Mouse (Mus musculus): Measurements from ENCODE around the gene Dnajc7. TPM values are rescaled to one million over a fixed set of nuclear protein-coding genes. Genes with fewer than 3 reads are reported as not detected.
"Not testable (repeated sequence)": the region's sequence is repeated elsewhere in the genome, so short reads cannot be mapped to it uniquely, and the experiment has no call there.

Dnajc7 gene
- polyA plus RNA-seq (2015; fragmentation: Nextera tagmentation; extraction: Ambion mirVana): 287 and 298 TPM in 2 replicates

DNA sequence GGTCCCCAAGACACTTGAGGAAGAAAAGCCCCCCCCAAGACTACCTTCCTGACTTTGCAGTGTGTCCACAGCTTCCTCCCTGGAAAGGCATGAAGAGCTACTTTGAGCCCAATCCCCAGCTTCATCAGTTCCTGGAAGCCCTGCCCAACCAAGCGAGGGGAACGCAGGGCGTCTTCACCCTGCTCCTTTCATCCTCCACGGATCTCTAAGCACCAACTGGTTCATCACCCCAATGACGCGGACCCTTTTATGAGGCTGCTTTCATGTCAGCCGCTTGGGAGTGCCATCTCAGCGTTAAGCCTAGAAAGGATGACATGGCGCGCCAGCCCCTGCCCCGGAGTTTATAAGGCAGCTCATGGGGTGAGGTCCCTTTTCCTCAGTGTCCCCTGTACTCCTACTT, at the start of gene Dnajc7:
TSS of gene Dnajc7 (minus strand) at position 187 of the 400 bp plus-strand sequence.
- WGBS: 3% methylated on average over 11 of the region's 11 CpGs
- H3K9me3 ChIP-seq (replicated peaks): no peaks in the 10 kb centered on the region
- H3K4me2 ChIP-seq: peak within 1 kb of the TSS; percentile 87
- H3K9ac ChIP-seq (replicated peaks): peak within 1 kb of the TSS; percentile 94
- H3K4me3 ChIP-seq (replicated peaks): peak within 1 kb of the TSS; percentile 88
- H3K27me3 ChIP-seq (replicated peaks): no peaks in the 10 kb centered on the region
- peaks cover 8% of the 10 kb centered on the region for H3K36me3 ChIP-seq
- H3K27ac ChIP-seq (replicated peaks): peak within 1 kb of the TSS; percentile 97
- H3K4me1 ChIP-seq: peaks cover 50% of the 10 kb centered on the region
- ATAC-seq (ENCODE audit: low FRiP score): no peak; the same call in 1 of the 2 replicates

GRCm38 (mm10) chr11:100659806-100660205, 39.8 kb upstream of the Dnajc7 start:
- 81% methylated on average over 10 of the region's 10 CpGs for WGBS

DNA sequence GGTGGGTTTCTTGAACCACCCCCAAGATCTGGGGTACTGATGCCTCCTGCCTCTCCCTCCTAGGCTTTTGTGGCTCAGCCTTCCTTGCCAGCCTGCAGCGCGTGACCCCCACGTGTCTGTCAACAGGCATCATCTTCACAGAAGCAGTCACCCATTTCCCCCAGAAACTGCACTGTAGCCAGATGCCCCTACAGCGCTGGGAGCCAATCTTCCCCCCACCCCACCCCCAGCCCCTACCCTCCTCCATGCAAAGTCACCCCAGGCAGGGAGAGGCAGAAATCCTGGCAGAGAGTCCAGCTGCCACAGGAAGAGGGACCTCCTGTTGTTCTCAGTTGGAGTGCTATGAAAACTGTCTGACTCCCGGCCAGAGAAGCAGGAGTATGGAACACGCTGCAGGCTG, 36.5 kb upstream of the Dnajc7 start:
- ATAC-seq (ENCODE audit: low FRiP score): no peak
- no peak overlapping the region for H3K27ac ChIP-seq (replicated peaks)
- H3K4me3 ChIP-seq (replicated peaks): no peak overlapping the region
- H3K4me2 ChIP-seq: no peak overlapping the region
- peaks cover 10% of the 10 kb centered on the region for H3K27me3 ChIP-seq (replicated peaks)
- no peaks in the 10 kb centered on the region for H3K36me3 ChIP-seq
- H3K9me3 ChIP-seq (replicated peaks): no peaks in the 10 kb centered on the region
- WGBS: 12% methylated on average over 6 of the region's 6 CpGs
- no peak overlapping the region for H3K9ac ChIP-seq (replicated peaks)
- H3K4me1 ChIP-seq: peaks cover 8% of the 10 kb centered on the region

More at GRCm38 (mm10) chr11:100659806-100660205, 39.8 kb upstream of the Dnajc7 start:
- H3K4me2 ChIP-seq: no peak overlapping the region
- H3K9me3 ChIP-seq (replicated peaks): no peaks in the 10 kb centered on the region
- H3K9ac ChIP-seq (replicated peaks): no peak overlapping the region
- H3K4me3 ChIP-seq (replicated peaks): no peak overlapping the region
- 0 out of 2 replicates have a peak, but pooled peaks cover 3% of the 10 kb centered on the region for H3K27me3 ChIP-seq (replicated peaks)
- no peaks in the 10 kb centered on the region for H3K36me3 ChIP-seq
- peaks cover 8% of the 10 kb centered on the region for H3K4me1 ChIP-seq
- no peak overlapping the region for H3K27ac ChIP-seq (replicated peaks)
- no peak for ATAC-seq (ENCODE audit: low FRiP score)

- peaks cover 17% of the 10 kb centered on the region for H3K27me3 ChIP-seq (replicated peaks)
- not testable (repeated sequence) for ATAC-seq (ENCODE audit: low FRiP score); H3K27ac ChIP-seq (replicated peaks); H3K4me1 ChIP-seq; H3K4me2 ChIP-seq; H3K9me3 ChIP-seq (replicated peaks); H3K36me3 ChIP-seq; H3K9ac ChIP-seq (replicated peaks); H3K4me3 ChIP-seq (replicated peaks)
- WGBS: 71% methylated on average over 3 of the region's 3 CpGs
These were observed 35.6 kb upstream of the Dnajc7 start for GRCm38 (mm10) chr11:100655589-100655988.

DNA sequence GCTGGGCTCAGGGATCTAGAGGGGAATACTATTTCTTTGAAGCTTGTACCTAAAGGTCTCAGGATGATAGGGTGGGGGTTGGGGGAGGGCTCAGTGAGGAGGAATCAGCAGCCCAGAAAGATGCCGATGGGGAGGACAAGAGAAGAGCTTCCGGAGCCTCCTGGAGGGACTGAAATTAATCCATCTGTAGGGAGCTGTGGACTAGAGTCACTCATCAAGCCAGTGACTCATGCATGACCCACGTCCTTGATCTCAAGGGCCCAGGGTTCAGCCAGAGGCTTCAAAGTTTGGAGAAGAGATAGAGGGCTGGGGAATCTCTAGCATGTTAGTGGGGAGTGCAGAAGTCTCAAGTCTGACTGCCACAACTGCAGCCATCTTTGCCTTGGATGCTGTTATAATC, 31.8 kb upstream of the Dnajc7 start:
- H3K36me3 ChIP-seq: no peaks in the 10 kb centered on the region
- H3K4me1 ChIP-seq: peaks cover 8% of the 10 kb centered on the region
- H3K27ac ChIP-seq (replicated peaks): no peak overlapping the region
- no peak overlapping the region for H3K9ac ChIP-seq (replicated peaks)
- peaks cover 33% of the 10 kb centered on the region for H3K27me3 ChIP-seq (replicated peaks)
- no peaks in the 10 kb centered on the region for H3K9me3 ChIP-seq (replicated peaks)
- H3K4me2 ChIP-seq: no peak overlapping the region
- WGBS: 45% methylated on average over 3 of the region's 3 CpGs
- ATAC-seq (ENCODE audit: low FRiP score): no peak
- no peak overlapping the region for H3K4me3 ChIP-seq (replicated peaks)

DNA sequence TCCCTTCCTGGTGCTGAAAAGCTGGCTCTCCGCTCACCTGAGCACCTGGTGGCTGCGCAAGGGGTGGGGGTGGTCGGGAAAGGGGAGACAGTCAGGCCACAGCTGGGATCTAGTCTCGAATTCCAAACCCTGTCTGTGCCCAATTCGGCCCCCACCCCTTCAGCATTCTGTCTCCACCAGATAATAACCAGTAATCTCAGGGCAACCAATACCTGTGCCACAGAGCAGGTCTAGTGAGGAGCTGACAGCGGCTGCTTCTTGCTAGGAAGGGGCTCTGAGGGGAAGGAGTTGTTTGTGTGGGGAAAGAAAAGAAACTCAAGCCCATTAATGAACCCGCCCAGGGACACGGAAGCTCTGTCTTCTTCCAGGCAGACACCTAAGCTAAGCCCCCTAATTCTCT, 31.2 kb upstream of the Dnajc7 start:
- ATAC-seq (ENCODE audit: low FRiP score): no peak
- H3K9me3 ChIP-seq (replicated peaks): no peaks in the 10 kb centered on the region
- H3K36me3 ChIP-seq: no peaks in the 10 kb centered on the region
- H3K9ac ChIP-seq (replicated peaks): no peak overlapping the region
- no peak overlapping the region for H3K4me3 ChIP-seq (replicated peaks)
- no peak overlapping the region for H3K27ac ChIP-seq (replicated peaks)
- H3K27me3 ChIP-seq (replicated peaks): peaks cover 33% of the 10 kb centered on the region
- 28% methylated on average over 8 of the region's 8 CpGs for WGBS
- peaks cover 2% of the 10 kb centered on the region; the same call in 1 of the 2 replicates for H3K4me1 ChIP-seq
- H3K4me2 ChIP-seq: no peak overlapping the region

DNA sequence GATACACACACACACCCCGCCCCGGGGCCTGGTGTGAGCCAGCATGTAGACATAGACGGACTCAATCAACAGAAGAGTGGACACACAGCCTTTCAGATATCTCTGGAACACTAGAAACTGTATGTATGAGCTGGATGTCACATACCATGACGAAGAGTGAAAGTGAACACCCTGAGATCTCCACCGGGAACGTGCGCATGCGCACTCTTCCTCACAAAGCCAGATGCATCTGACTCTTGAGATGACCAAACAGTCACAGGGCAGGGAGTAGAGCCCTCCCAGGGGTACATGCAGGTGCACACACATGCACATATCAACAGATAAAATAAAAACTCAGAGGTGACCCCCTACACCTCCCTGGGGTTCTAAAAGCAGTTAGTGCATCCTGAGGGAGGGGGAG, 28.4 kb upstream of the Dnajc7 start:
- Histone ChIP-seq H3K36me3 (no peaks in the 10 kb centered on the region), H3K27ac (replicated peaks) (no peak overlapping the region), H3K9ac (replicated peaks) (no peak overlapping the region), H3K4me1 (peaks cover 12% of the 10 kb centered on the region), H3K4me2 (no peak overlapping the region), H3K4me3 (replicated peaks) (no peak overlapping the region), H3K9me3 (replicated peaks) (no peaks in the 10 kb centered on the region), H3K27me3 (replicated peaks) (peaks cover 33% of the 10 kb centered on the region)
- WGBS: 87% methylated on average over 8 of the region's 8 CpGs
- ATAC-seq (ENCODE audit: low FRiP score): no peak

DNA sequence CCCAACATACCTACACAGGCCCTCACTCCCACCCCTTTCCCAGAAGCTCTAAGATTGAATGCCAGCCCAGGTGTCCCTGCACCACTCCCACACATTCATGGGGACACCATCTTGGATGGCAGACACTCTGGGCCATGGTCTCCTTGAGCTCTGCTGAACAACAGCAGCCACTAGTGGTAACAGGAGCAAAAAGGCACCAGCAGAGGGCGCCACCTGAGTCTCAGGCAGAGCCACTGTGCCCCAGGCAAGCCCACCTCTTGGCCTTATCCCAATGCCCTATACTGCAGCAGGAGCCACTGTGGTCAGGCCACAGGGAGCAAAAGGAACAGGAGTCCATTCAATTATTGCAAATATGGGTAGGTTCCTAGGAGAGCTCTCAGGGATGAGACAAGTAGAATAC, 26.3 kb upstream of the Dnajc7 start:
- Histone ChIP-seq H3K4me1 (peaks cover 14% of the 10 kb centered on the region), H3K27me3 (replicated peaks) (peaks cover 26% of the 10 kb centered on the region), H3K36me3 (no peaks in the 10 kb centered on the region), H3K4me2 (no peak overlapping the region), H3K4me3 (replicated peaks) (no peak overlapping the region), H3K27ac (replicated peaks) (no peak overlapping the region), H3K9me3 (replicated peaks) (no peaks in the 10 kb centered on the region), H3K9ac (replicated peaks) (no peak overlapping the region)
- 7% methylated on average over 1 of the region's 1 CpGs for WGBS
- ATAC-seq (ENCODE audit: low FRiP score): no peak

DNA sequence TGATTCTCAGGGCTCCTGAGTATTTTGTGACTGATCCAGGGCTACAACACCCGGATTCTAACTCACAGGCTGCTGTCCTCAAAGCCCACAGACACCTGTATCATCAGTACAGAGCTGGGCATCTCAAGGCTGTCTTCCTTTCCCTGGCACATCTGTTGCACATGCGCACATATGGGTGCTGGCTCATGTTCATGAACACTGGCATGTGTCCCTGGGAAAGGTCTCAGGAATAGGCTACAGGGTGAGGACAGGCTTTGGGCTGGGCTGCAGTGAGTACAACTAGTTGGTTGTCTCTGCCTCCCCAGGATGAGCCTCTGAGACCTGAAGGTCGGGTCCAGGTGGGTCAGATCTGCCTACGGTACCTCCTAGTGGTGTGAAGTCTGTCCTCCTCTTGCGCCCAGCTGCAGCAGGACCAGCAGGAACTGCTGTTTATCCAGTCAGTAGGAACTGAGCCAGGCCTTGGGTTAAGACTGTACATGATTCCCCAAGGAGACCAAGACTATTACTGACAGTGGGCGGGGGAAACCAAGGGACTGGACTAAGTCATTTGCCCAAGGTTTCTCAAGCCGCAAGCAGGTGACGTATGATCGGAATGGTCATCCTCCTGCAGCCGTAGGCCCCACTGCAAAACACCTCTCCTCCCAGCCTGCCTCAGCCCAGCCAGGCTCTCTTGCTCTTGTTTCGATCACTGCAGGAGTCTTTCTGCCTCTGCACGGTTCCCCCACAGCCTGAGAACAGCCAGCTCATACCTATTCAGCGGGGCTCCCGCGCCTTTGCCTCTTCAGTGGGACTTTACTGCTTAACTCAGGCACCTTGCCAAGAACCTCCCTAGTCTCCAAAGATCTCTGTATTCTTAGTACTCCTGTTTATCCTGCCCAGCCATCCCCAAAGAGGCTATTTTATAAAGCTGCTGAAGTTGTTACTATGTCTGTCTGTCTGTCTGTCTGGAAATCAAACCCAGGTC, 23.9 kb upstream of the Dnajc7 start:
- ATAC-seq (ENCODE audit: low FRiP score): no peak

DNA sequence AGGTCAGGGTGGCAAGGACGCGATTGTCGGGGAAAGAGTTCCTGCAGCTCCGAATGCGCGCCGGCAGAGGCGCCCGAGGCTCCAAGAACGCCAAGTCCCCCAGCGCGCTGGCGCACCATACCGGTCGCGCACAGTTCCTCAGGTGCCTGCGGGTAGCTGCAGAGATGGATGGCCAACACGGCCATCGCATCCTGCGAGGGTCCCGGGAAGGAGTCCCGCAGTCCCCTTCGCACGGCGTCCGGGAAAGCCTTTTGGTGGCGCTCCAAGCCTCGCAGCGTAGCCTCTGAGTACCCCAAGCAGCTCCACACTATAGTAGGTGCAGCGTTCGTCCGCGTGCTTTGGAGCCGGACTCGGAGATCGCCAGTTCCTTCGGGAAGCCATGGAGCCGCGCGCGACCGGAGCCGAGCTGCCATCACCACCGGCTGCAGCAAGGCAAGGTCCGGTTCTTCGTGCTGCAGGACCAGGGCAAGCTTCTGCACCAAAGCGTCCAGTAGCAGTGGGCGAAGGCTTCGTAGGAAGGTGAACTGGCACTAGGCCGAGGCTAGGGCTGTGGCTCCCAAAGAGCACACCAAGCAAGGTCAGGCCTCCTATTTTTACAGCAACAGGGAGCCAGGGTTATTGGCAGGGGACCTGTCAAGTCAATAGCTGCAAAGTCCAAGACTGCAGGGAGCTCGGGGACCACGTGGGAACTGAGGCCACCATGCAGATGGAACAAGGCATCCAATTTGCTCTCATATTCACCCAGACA, 20.4 kb upstream of the Dnajc7 start:
- Histone ChIP-seq H3K4me2 (peak overlapping the region; percentile 89), H3K36me3 (no peaks in the 10 kb centered on the region), H3K27me3 (replicated peaks) (peaks cover 22% of the 10 kb centered on the region; the same call in 1 of the 2 replicates), H3K9ac (replicated peaks) (peak overlapping the region; percentile 54), H3K4me3 (replicated peaks) (peak overlapping the region; percentile 49), H3K4me1 (peaks cover 26% of the 10 kb centered on the region), H3K27ac (replicated peaks) (peak overlapping the region; percentile 14), H3K9me3 (replicated peaks) (no peaks in the 10 kb centered on the region)
- ATAC-seq (ENCODE audit: low FRiP score): peak; percentile 71
- 8% methylated on average over 52 of the region's 52 CpGs for WGBS

More for the DNA sequence above, 23.9 kb upstream of the Dnajc7 start:
- Histone ChIP-seq H3K9ac (replicated peaks) (no peak overlapping the region), H3K9me3 (replicated peaks) (no peaks in the 10 kb centered on the region), H3K4me1 (peaks cover 26% of the 10 kb centered on the region), H3K27ac (replicated peaks) (peak overlapping the region; percentile 46; the same call in 1 of the 2 replicates), H3K4me2 (no peak overlapping the region), H3K36me3 (no peaks in the 10 kb centered on the region), H3K27me3 (replicated peaks) (peaks cover 19% of the 10 kb centered on the region; the same call in 1 of the 2 replicates), H3K4me3 (replicated peaks) (no peak overlapping the region)
- 61% methylated on average over 15 of the region's 15 CpGs for WGBS

DNA sequence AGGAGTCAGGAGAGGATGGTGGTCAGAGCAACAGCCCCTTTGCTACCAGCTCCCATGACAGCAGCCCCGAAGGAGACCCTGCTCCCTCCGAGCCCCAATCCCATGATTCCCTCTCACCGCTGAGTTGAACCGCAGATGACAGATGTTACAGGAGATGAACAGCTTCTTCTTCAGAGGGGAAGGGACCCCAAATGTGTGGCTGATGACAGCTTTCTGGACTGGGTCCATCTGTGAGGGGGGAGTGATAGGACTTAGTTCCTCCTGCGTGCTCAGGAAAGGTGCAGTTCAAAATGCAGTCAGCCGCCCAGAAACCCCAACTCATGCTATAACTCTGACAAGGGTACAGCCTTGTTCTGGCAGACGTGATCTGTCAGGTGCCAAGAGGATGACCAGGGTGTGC, 14.6 kb upstream of the Dnajc7 start:
- H3K27me3 ChIP-seq (replicated peaks): peaks cover 22% of the 10 kb centered on the region; the same call in 1 of the 2 replicates

More for the DNA sequence above, 14.6 kb upstream of the Dnajc7 start:
- ATAC-seq (ENCODE audit: low FRiP score): no peak
- Histone ChIP-seq H3K27ac (replicated peaks) (no peak overlapping the region), H3K9me3 (replicated peaks) (no peaks in the 10 kb centered on the region), H3K9ac (replicated peaks) (no peak overlapping the region), H3K4me2 (no peak overlapping the region), H3K4me1 (no peaks in the 10 kb centered on the region), H3K4me3 (replicated peaks) (no peak overlapping the region), H3K36me3 (no peaks in the 10 kb centered on the region)
- WGBS: 76% methylated on average over 7 of the region's 7 CpGs
